Mouse (Mus musculus) cerebellum, postnatal 25 days (tissue): ENCODE results near the gene Gm47841.
A peak's percentile ranks its signal among the peaks of the same experiment; 100 is the strongest.

ENCODE experiments used
- DNase-seq, 2 experiments: peaks; one replicate each; pipeline ENCODE4 v3.0.0; 2021; ENCODE audit warnings: mixed read lengths in 2 of 2

The Gm47841 gene

GRCm38 (mm10) chr15:101047194-101047555 lies at the start of gene Gm47841:
TSS of gene Gm47841 (minus strand) at chr15:101047397.
- no peak for DNase-seq

DNA sequence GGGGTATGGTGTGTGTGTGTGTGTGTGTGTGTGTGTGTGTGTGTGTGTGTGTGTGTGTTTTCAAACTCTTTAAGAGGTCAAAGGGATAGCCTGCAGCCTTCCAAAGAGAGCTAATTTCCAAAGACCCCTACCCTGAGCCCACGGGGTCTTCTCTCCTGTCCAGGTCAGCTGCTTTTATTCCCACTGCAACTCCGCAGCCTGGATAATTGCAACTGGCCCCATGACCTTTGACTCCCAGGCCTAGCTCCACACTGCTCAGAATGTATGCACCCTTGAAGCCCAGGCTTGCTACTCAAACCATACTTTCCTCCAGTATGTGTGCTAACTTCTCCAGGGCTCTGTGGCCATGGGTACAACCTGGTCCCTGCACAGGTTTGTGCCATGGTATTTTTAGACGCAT lies 48.2 kb upstream of the Gm47841 start:
- no peak for DNase-seq

DNA sequence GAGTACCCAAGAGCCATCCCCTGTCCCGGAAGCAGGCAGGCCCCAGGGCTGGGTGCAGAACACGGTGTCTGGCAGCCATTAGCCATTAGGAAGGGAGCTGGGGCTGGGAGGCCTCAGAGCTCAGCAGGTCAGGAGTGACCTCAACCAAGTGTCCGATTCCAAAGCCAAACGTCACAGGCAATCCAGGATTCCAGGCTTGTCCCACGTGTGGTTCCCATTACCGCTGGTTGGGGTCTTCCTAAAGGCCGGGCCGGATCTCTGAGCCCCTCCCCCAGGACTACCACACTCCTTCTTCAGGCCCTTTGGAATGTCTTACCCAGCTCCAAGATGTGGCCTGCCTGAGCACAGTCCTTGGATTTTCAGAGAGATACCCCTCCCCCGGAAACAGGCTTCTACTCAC lies 47.8 kb upstream of the Gm47841 start:
- DNase-seq = no peak

DNA sequence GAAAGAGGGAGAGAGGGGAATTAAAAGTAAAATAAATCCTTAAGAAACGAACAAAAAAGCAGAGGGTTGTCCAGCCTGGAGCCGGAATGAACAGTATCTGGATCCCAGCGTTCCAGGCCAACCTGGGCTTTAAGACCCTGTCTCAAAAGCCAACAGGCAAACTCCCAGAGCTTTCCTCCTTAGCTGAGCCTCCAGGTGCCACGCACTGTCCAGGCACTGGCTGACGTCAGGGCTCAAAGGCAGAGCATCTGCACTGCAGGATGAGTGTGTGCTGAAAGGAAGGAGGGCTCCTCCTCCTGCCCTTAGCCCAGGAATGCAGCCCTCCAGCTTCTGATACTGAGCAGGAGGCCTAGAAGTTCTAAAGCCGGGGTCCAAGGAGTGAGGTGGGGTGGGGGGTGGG lies 46.8 kb upstream of the Gm47841 start:
- no peak for DNase-seq

GRCm38 (mm10) chr15:101092829-101093648 lies 45.8 kb upstream of the Gm47841 start:
- DNase-seq = peak; percentile 34 to 62

DNA sequence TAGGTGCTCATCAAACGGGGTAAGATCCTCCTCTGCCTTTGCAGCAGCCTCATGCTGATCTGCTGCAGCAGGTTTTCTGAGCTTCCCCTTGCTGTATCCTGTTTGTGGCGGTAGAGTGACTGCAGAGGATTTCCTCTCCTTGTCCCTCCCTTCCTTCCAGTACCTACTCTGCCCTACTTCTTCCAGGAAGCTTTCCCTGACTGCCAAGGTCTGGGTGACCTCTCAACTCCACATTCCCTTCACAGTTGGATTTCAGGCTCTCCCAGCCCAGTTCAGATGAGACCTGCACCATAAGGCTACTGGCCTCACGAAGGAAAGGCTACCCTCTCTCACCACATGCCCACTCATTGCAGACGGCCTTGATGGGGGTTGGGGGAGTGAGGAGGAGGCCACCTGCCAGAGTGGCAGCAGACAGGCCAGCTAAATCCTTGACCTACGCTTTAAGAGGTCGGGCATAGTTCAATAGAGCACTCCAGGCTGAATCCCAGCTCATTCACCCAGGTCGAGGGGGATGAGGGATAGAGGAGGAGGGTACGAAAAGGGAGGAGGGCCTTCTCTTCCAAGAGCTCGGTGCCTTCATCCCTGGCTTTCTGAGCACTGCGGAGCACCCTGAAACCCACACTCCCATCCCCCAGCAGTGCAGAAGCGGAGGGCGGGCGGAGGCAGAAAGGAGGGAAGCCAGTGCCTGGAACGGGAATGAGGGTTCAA lies 45.1 kb upstream of the Gm47841 start:
- no peak for DNase-seq

GRCm38 (mm10) chr15:101091551-101091950 lies 44.4 kb upstream of the Gm47841 start:
- no peak for DNase-seq

DNA sequence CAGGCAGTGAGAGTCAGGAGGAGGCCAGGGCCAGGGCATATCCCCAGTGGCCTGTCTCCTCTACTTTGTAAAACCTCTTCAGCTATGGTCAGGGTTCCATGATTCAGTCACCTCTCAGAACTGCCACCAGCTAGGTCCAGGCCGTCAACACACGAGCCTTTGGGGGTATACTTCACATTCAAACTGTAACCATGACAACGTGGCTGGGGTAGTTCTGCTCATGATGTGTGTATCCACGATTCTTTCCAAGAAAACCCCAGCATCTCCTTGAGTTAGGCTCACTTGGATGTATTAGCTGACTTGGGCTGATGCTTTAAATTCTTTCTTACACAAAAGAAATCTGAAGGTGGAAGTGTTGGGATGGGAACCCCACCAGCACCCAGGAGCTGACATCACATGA lies 41.1 kb upstream of the Gm47841 start:
- no peak for DNase-seq

DNA sequence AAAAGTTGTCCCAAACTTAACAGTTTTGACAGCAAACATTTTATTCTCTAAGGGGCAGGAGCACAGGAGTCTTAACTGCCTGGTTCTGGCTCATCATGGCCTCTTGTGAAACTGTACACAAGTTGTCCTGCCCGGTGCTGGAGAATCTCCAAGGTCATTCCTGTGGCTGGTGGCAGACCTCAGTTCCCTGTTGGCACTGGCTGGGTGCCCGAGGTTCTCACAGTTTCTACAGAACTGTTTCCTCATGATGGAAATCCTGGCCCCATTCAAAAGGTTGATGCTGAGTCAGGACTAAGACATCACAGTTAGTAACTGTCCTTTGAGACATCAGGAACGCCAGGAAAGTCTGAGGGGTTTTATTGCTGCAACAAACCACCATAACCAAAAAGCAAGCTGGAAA lies 39.8 kb upstream of the Gm47841 start:
- DNase-seq = peak in 1 of 2 experiments; percentile 40

- no peak for DNase-seq
Observed at GRCm38 (mm10) chr15:101086451-101086850, 39.3 kb upstream of the Gm47841 start.

- no peak for DNase-seq
Observed at GRCm38 (mm10) chr15:101084499-101084898, 37.3 kb upstream of the Gm47841 start.

DNA sequence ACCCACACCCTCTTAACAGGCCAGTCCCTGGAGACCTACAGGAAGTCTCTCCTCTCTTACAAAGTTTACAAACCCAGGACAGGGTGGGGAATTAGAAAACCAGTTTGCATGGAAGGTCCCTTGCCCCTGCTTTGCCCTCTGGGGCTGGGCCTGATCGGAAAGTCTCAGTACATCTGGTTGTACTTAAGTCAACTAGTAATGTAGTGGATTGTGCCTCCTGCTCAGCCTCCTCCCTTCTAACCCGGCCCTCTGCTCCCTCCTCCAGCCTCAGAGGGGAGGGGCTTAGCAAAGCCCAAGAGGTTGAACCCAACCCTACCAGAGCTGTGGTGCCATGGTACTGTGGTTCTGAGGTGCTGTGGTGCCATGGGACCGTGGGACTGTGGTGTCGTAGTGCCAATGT lies 35.0 kb upstream of the Gm47841 start:
- DNase-seq = no peak

GRCm38 (mm10) chr15:101081035-101081548 lies 33.9 kb upstream of the Gm47841 start:
- no peak for DNase-seq

- DNase-seq = no peak
Observed at GRCm38 (mm10) chr15:101080031-101080520, 32.9 kb upstream of the Gm47841 start.

DNA sequence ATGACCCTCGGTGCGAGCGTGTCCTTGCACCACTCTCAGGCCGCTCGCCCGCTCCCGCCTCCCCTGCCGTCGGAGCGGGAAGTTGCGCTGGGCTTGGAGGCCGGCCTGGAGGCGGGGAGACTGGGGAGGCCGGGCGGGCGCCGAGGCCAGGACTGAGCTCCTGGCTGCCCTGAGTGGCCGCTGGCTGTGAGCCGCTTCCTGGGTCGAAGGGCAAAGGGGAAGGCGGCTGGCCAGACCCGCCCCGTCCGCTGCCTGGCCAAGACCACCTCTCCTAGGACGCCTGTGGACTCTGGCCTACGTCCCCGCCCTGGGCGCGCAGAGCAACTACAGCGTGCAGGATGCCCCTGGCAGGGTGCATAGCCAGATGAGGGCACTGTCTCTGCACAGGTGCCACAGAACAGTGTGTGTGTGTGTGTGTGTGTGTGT lies 31.5 kb upstream of the Gm47841 start:
- DNase-seq = peak; percentile 48 to 65

DNA sequence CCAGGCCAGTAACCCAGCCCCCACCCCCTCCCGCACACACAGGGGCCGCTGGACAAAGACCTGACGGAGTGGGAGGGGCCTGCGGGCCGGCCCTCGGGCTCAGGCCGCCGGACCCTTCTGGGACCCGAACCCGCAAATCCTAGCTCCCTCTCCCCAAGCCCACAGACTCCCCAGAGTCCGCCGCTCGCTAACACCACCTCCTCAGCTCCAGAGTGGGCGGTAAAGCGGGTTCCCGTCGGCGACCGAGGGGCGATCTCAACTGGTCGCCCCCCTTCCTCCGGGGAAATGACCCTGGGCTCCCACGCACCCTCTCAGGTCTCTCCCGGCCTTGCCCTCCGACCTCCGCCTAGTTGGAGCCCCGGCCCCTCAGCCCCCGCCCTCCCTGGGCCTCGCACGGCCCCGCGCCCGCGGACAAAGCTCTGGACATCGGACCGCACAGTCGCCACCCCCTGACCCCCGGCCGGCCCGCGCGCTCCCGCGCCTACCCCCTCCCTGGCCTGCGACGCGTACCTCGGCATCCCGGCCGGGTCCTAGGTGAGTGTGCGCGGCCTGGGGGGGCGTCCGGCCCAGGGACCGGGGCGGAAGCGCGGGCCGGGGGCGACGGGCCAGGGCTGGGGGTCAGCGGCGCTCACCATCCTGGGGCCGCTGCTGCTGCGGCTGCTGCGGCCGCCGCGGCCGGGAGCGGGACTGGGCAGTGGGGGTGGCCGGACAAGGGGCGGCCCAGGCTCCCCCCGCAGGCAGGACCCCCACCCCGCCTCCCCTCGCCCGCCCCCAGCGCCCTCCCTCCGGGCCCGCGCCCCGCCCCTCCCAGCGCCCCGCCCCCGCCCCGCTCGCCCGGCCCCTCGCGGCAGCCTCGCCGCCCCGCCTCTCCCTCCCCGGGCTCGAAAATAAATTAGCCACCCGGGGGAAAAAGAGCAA lies 30.9 kb upstream of the Gm47841 start, which contains the start of gene Fignl2:
Fignl2 (minus strand) TSS at position 755 of the 918 bp plus-strand sequence.
- DNase-seq = peak in 1 of 2 experiments; percentile 34

- peak in 1 of 2 experiments; percentile 23 for DNase-seq
Observed at GRCm38 (mm10) chr15:101077001-101077812, 30.0 kb upstream of the Gm47841 start.

DNA sequence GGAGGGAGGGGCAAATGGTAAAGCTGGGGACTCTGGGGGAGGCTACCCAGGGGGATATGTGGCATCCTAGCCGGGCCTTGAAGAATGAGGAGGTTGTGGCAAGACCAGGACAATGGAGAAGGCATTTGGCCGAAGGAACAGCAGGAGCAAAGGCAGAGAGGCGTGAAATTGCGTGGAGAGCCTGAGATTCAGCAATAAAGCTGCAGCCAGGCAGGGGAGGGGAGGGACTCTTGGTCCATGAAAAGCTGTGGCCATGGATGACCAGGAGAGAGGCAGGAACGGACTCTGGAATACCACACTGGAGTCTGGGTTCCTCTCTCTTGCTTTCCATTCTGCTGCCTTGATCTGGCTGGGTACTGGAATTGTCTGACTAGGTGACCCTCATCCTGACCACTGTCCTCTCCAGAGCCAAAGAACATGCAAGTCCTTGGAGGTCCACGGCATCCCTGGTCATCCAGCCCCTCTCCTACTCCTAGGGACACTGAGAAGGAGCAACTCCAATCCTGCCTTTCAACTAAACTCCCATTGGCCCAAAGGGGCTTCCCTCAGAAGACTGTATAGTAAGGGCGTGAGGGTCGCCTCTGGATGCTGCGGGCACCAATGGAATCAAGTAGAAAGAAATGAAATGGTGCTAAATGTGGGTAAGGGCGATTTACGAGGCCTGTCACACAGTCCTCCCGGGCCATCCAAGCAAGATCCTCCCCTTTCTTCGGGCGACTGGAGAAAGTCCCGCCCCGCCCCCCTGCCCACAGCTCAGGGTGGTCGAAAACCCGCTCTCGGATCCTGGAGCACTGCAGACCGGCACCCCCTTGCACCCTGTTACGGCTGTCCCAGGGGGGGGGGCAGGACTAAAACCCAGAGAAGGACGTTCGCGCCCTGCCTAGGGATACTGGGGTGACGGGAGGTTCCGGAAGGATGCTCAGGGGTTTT lies 29.1 kb upstream of the Gm47841 start:
- DNase-seq = peak in 1 of 2 experiments; percentile 46

- DNase-seq = no peak
Observed at GRCm38 (mm10) chr15:101075656-101076055, 28.5 kb upstream of the Gm47841 start.

DNA sequence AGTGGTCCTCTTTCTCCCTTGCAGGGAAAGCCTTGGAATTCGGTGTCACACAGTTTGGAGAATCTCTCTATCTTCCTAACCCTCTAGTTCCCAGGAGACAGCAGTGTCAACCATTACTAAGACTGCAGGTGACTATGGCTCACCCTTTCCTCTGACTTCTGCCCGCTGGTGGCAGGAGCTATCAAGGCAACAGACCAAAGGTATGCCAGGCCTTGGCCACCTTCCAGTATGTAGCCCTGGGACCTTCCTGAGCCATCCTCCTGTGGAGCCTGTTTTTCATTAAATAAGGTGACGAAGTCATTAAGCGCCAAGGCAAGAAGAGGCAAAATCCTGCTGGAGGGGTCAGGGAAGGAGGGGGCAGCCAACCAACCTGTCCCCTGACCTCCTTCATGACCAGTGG lies 28.0 kb upstream of the Gm47841 start:
- DNase-seq = peak in 1 of 2 experiments; percentile 37
